Mouse (Mus musculus) neutrophil, adult 83 days (primary cell): ENCODE results near the gene Slc12a9. TPM values are rescaled to one million over a fixed set of nuclear protein-coding genes. Genes with fewer than 3 reads are reported as not detected.

Experiments
- total RNA-seq, 2 experiments: library from RNA; stranded (reverse); gene quantifications; one replicate each; pipeline ENCODE4 v1.2.4; 2023

The Slc12a9 gene
- total RNA-seq, result 10 to 100 TPM; 33.5 to 41.1 TPM

DNA sequence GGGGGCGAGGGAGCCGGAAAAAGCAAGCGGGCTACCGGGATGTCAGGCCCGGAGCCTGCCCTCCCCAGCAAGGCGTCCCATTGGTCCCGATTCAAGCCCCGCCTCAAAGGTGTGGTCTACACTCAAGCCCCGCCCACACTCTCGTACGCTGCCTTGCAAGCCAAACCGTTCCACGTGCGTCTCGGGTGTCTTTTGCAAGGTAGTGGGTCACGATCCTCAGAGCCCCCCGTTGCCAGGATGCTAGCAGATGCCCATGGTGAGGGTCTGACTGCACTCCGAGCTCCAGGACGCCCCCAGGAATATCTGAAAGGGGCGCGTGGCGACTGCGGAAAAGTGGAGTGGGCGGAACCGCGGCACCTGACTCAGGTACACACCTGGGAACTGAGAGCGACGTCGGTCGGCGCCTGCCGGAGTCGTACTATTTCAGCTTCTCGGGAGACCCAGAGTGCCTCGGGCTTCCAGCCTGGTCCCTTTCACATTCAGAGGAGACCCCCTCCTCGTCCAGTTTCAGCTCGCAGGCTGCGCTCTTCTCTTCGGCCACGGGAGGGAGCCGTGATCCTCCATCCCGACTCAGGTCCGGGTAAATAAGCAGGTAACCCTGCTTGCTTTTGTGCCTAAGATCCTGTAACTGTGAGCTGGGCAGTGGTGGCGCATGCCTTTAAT is at the start of gene Slc12a9:
Gene Slc12a9, minus strand, starts transcription at position 86 of the 663 bp plus-strand sequence.

DNA sequence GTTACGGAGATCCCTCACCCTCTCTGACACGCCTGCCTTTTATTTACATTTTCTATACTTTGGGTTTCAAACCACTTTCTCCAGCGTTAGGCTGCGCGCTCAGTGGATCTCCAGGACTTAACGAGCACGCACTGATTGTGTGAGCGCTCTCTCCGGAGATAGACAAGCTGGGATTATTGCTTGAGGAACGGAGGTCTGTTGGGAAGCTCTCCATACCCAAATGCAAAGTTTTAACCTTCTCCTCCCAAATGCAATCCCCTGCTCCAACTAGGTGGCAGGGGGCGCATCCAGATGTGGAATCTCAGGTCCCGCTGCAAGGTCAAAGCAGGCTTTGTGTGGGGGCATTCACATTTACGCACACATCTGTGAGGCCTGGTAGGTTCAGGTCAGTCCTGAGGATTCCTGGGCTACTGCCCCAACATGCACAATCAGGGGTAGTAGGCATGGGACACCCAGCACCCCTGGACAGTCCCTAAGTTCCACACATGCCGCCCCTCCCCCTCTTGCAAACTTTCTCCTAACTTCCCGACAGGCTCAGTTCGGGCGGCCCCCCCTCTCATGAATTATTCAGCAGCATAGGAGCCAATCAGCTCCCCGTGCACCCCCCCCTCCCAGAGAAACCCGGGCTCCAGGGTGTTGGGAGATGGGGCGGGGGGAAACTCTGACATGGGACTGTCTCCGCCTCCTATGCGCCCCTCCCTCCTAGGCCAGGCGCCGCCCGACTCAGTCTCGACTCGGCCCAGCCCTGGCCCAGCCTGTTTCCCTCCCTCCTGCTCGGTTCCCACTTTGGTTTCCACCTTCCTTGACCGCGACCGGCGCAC is 16.2 kb upstream of the Slc12a9 start, which contains the start of gene Ephb4:
Gene Ephb4, plus strand, starts transcription at position 726 of the 821 bp plus-strand sequence.

DNA sequence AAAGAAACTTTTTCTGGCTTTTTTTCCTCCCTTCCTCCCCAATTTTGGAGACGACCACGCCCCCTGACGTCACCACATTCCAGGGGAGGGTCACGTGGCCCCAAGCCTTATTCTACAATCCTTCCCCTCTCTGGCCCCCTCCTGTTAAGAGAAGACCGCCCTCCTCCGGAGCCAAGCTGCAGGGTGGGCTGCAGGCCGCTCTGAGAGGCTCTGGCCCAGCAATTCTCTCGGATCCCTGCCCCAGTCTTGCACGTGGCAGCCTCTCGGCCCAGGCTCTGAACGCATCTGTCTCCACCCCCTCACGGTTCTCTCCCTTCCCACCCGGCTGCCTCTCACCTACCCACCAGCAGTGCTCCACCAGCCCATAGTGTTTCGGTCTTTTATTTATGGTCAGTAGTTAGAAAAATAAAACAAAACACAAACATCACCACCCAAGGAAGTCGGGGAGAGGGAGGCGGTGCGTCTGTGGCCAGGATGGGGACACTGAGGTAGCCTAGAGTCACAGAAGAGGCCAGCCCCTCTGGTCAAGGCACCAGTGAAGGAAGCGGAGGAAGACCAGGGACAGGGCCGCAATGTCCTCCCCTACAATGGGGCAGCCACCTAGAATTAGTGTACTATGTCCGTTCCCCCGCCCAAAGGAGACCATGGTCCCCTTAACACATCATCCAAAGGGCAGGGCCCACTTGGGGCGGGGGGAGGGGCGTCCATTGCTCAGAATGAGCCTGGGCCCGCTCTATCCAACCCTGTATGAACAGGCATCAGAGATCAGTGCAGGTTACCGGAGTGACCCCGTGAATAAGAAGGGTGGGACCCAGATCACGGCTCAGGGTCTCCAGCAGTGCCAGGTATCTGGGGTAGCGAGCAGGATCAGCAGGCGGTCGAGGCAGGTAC is 19.0 kb downstream of the Slc12a9 start, which contains the start of gene Trip6:
Gene Trip6, minus strand, starts transcription at position 212 of the 891 bp plus-strand sequence.

DNA sequence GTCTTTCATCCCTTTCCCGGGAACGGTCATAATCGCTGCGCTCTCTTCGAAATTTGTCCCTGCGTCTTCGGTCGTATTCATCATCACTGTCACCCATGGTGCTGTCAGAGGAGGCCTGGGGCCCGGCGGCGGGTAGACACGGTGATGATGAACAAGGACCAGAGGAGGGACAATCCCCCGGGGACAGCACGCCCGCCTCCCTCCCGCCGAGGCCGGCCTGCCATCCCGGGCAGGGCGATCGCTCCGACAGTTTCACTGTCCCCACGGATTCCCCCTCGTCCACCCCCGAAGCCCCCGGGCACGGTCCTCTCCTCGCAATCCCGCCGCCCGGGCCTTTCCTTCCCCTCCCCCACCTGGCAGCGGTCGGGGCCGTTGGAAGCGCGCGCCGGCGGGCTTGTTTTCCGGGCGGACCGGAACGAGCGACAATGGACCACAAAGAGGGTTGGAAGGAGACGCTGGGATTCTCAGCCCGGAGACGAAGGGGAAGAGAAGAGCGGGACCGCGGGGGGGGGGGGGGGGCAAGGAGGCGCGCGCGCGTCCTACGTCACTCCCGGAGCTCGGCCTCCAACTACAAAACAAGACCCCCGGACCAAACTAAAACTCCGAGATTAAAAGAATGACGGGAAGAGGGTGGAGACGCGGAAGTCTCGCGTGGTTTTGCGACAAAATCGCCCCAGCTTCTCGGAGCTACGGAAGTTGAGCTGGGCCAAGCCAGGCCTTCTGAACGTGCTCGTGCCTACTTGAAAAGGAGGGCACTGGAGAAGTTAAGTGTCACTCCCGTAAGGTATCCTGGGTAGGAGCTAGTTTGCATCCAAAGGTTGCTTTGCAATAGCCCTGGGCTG is 26.1 kb downstream of the Slc12a9 start, which contains the start of gene Srrt:
Gene Srrt, minus strand, starts transcription at position 604 of the 842 bp plus-strand sequence.

DNA sequence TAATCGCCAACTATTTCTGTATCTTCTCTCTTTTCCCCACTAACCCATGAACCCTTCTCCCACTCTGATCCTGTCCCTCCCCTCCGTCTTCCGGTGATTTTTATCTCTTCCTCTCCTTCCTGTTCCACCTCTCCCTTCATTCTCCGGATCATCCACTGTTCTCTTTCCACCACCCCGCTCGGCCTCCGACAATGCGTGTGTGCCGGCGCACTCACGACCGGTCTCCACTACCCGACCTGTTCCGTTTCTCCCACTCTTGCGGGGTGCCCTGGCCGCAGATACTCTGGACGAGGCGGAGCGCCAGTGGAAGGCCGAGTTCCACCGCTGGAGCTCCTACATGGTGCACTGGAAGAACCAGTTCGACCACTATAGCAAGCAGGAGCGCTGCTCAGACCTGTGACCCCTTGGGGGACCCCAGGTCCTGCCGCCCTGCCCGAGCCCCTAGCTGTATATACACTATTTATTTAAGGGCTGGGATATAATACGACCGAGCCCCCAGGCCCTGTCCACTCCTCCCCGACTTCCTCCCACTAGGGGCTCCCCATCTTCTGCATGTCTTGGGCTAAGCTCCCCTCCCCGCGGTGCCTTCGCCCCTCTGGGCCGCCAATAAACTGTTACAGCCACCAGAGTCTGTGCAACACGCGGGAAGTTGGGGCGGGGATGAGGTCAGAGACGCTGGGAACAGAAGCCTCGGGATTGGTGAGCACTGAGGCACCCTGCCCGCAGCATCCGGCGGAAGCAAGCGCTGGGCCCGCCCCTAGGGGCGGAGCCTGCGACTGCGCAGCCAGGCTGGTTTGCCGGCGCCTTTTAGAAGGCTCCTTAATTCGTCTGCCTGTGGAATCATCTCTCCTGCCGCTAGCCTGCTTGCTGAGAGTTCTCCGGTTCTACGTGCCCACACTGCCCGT is 39.3 kb downstream of the Slc12a9 start, which contains the start of gene Ufsp1:
Gene Ufsp1, plus strand, starts transcription at position 791 of the 905 bp plus-strand sequence.

DNA sequence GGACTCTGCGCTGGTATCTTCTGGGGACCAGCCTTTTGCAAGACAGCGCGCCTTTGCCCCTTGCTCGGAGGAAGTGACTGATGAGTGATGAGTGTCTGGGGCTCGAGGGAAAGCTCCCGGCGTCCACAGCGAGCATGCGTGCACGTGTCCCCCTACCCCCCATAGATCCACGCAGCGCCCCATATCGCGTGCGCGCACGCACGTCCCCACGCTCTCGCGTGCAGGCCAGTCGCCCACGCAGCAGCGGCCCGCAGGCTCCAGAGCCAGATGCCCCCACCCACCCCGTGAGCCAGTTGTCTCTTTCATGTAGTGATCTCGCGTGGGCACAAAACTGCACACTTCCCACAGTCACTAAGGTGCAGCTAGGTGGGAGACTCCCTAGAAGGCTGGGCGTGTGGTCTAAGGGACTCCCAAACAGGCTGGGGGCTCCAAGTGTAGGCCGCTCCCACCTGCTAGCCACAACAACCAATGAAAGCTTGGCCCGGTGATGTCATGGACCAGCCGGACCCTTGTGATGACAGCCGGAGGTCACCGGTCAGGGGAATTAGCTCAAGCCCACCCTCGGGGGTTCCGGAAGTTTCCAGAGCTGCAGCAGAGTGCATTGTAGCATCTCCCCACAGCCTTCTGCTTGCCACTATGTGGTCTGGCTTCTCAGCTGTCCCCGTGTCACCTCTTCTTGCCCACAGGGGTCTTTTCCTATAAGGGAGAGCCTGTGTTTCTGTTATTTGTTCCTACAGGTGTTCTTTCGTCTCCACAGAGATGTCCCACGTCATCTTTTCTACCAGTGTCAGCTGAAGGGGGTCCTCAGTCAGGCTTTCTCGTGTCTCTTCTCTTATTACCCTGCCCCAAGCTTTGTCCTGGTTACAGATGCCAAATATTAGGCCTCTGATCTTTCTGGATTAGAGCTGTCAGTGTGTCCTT is 46.1 kb downstream of the Slc12a9 start, which contains the start of gene Ache:
Gene Ache, plus strand, starts transcription at position 488 of the 921 bp plus-strand sequence.

Other genes starting within 250 kb of the Slc12a9 start
- gene Trim56, start 217.4 kb downstream of the Slc12a9 start, total RNA-seq, result 10 to 100 TPM; 32.8 to 36.3 TPM
- not detected for gene Muc3, start 184.3 kb downstream of the Slc12a9 start, total RNA-seq
- gene Muc3a, start 121.2 kb downstream of the Slc12a9 start, total RNA-seq, result 1 to 10 TPM; 1.7 to 2.9 TPM
- 10 to 100 TPM in 1 of 2 experiments, 1 to 10 TPM in 1; 7.4 to 13.1 TPM for gene Ache, start 46.1 kb downstream of the Slc12a9 start, total RNA-seq
- 1 to 10 TPM; 3.5 to 4.1 TPM for gene Ufsp1, start 39.0 kb downstream of the Slc12a9 start, total RNA-seq
- gene Srrt, start 25.9 kb downstream of the Slc12a9 start, total RNA-seq, result 100 to 1,000 TPM; 195 to 241 TPM
- gene Trip6, start 19.2 kb downstream of the Slc12a9 start, total RNA-seq, result 10 to 100 TPM in 1 of 2 experiments, 1 to 10 TPM in 1; 7.9 to 12.1 TPM
- under 1 TPM in 1 of 2 experiments, not detected in 1; 0.13 TPM for gene Ephb4, start 16.5 kb upstream of the Slc12a9 start, total RNA-seq
- gene Zan, start 143.5 kb upstream of the Slc12a9 start, total RNA-seq, result under 1 TPM; 0.02 to 0.29 TPM
- gene Pop7, start 168.9 kb upstream of the Slc12a9 start, total RNA-seq, result 10 to 100 TPM; 13.8 to 19.8 TPM
- 10 to 100 TPM; 50.9 to 52.3 TPM for gene Gigyf1, start 185.0 kb upstream of the Slc12a9 start, total RNA-seq
- not detected for gene Epo, start 199.6 kb upstream of the Slc12a9 start, total RNA-seq
- gene Gnb2, start 199.9 kb upstream of the Slc12a9 start, total RNA-seq, result 100 to 1,000 TPM; 921 to 972 TPM
- not detected for gene Actl6b, start 219.9 kb upstream of the Slc12a9 start, total RNA-seq
- 10 to 100 TPM in 1 of 2 experiments, 1 to 10 TPM in 1; 7.0 to 11.2 TPM for gene Tfr2, start 236.2 kb upstream of the Slc12a9 start, total RNA-seq